Mouse (Mus musculus) kidney, adult 2 months (tissue): ENCODE results near the gene Slc11a1. TPM values are rescaled to one million over a fixed set of nuclear protein-coding genes. Genes with fewer than 3 reads are reported as not detected.

Experiments
- DNase-seq: peaks from one replicate; pipeline ENCODE4 v3.0.0; 2021
- H3K27ac ChIP-seq: fragments of 200-500 bp; 2 replicates; pipeline ENCODE4 v1.5.1; 2012; ENCODE audit warnings: low read depth, low read length, control low read depth, inconsistent platforms; ENCODE audit not compliant: insufficient read depth
- H3K27me3 ChIP-seq: fragments of 200-500 bp; replicated peaks from 2 replicates; pipeline ENCODE4 v1.6.1; 2012; ENCODE audit warnings: mild to moderate bottlenecking, moderate library complexity, low read length, inconsistent platforms; ENCODE audit not compliant: control insufficient read depth, insufficient read depth
- H3K36me3 ChIP-seq: fragments of 200-500 bp; 2 replicates; pipeline ENCODE4 v1.6.1; 2012; ENCODE audit warnings: mild to moderate bottlenecking, moderate library complexity, low read length, inconsistent platforms; ENCODE audit not compliant: control insufficient read depth, insufficient read depth
- H3K4me1 ChIP-seq: fragments of 200-500 bp; 2 replicates; pipeline ENCODE4 v1.6.1; 2011; ENCODE audit warnings: low read length; ENCODE audit not compliant: control insufficient read depth, insufficient read depth
- H3K4me3 ChIP-seq: fragments of 200-500 bp; 2 replicates; pipeline ENCODE4 v1.5.1; 2011; ENCODE audit warnings: mild to moderate bottlenecking, low read depth, low read length, control low read depth; ENCODE audit not compliant: insufficient read depth
- CTCF ChIP-seq: fragments of 200-500 bp; conservative IDR thresholded peaks from 2 replicates; pipeline ENCODE4 v1.5.1; 2011; ENCODE audit warnings: low read depth, mild to moderate bottlenecking, control low read depth, low read length, moderate library complexity, mixed read lengths; ENCODE audit not compliant: insufficient read depth, insufficient read length
- POLR2A ChIP-seq: fragments of 200-500 bp; IDR thresholded peaks from one replicate; pipeline ENCODE4 v1.6.1; 2011; ENCODE audit warnings: low read depth, low read length, control low read depth
- WGBS: fragments of 180-500 bp; shearing (Covaris S2); methylation state at CpG from one replicate; pipeline ENCODE4 v1.1.7; 2018; 5-methylcytosine and 5-hydroxymethylcytosine counted together
- polyA plus RNA-seq: library from polyadenylated mRNA; depleted of rRNA; stranded (reverse); fragments of >200 nt; gene quantifications from 2 replicates; pipeline ENCODE4 v1.2.3, GENCODE M21; 2012

Slc11a1 gene
- polyA plus RNA-seq, 1 experiment, result 13.4 TPM

GRCm38 (mm10) chr1:74388398-74388920 is 13.5 kb downstream of the Slc11a1 start:
- WGBS, result 84% methylated on average over 7 of the region's 7 CpGs
- H3K4me3 ChIP-seq, result no peak overlapping the region
- TF ChIP-seq POLR2A (no peak), CTCF (no peak)
- no peaks in the 10 kb centered on the region for H3K36me3 ChIP-seq
- H3K27me3 ChIP-seq, result no peaks in the 10 kb centered on the region
- H3K27ac ChIP-seq, result no peak overlapping the region
- peaks cover 9% of the 10 kb centered on the region; the same call in 1 of the 2 replicates for H3K4me1 ChIP-seq
- DNase-seq, result peak; percentile 18

GRCm38 (mm10) chr1:74389831-74390286 is 14.9 kb downstream of the Slc11a1 start:
- TF ChIP-seq POLR2A (no peak), CTCF (no peak)
- Histone ChIP-seq H3K36me3 (peaks cover 1% of the 10 kb centered on the region; the same call in 1 of the 2 replicates), H3K27ac (peak overlapping the region; percentile 36), H3K4me3 (no peak overlapping the region; the same call in 1 of the 2 replicates), H3K27me3 (no peaks in the 10 kb centered on the region), H3K4me1 (peaks cover 9% of the 10 kb centered on the region; the same call in 1 of the 2 replicates)
- DNase-seq, result peak; percentile 41
- 29% methylated on average over 29 of the region's 29 CpGs for WGBS

- Histone ChIP-seq H3K27ac (peak overlapping the region; percentile 22), H3K36me3 (peaks cover 2% of the 10 kb centered on the region; the same call in 1 of the 2 replicates), H3K4me3 (peak overlapping the region; percentile 9; the same call in 1 of the 2 replicates), H3K27me3 (no peaks in the 10 kb centered on the region), H3K4me1 (peaks cover 9% of the 10 kb centered on the region; the same call in 1 of the 2 replicates)
- TF ChIP-seq POLR2A (no peak), CTCF (peak; percentile 76)
- 10% methylated on average over 21 of the region's 21 CpGs for WGBS
- DNase-seq, result peak; percentile 75
Observed at GRCm38 (mm10) chr1:74390287-74390906, 15.4 kb downstream of the Slc11a1 start.

- Histone ChIP-seq H3K4me1 (peaks cover 9% of the 10 kb centered on the region; the same call in 1 of the 2 replicates), H3K36me3 (peaks cover 2% of the 10 kb centered on the region; the same call in 1 of the 2 replicates)
- 3% methylated on average over 50 of the region's 51 CpGs for WGBS
Observed at GRCm38 (mm10) chr1:74390924-74391748, 16.1 kb downstream of the Slc11a1 start, which contains the start of gene Ctdsp1. Gene Ctdsp1, plus strand, starts transcription at chr1:74391509.

GRCm38 (mm10) chr1:74391844-74392441 is 16.9 kb downstream of the Slc11a1 start:
- peak; percentile 89 for DNase-seq
- peak overlapping the region; percentile 85 for H3K4me3 ChIP-seq
- WGBS, result 2% methylated on average over 58 of the region's 63 CpGs
- peak overlapping the region; percentile 98 for H3K27ac ChIP-seq
- H3K36me3 ChIP-seq, result peaks cover 2% of the 10 kb centered on the region; the same call in 1 of the 2 replicates
- no peaks in the 10 kb centered on the region for H3K27me3 ChIP-seq
- TF ChIP-seq POLR2A (no peak), CTCF (no peak)
- H3K4me1 ChIP-seq, result peaks cover 9% of the 10 kb centered on the region; the same call in 1 of the 2 replicates

More at GRCm38 (mm10) chr1:74390924-74391748, 16.1 kb downstream of the Slc11a1 start, which contains the start of gene Ctdsp1:
- Histone ChIP-seq H3K4me3 (peak within 1 kb of the TSS; percentile 85), H3K27ac (peak within 1 kb of the TSS; percentile 98), H3K27me3 (no peaks in the 10 kb centered on the region)
- DNase-seq, result peak; percentile 99
- 0 out of 2 replicates have a peak, but pooled peaks have one; percentile 3 for TF ChIP-seq CTCF
- no peak for TF ChIP-seq POLR2A

- DNase-seq, result peak; percentile 88
- under 1% methylated on average over 16 of the region's 16 CpGs for WGBS
- TF ChIP-seq POLR2A (no peak), CTCF (no peak)
Observed at GRCm38 (mm10) chr1:74392446-74392994, 17.5 kb downstream of the Slc11a1 start.

More at GRCm38 (mm10) chr1:74392446-74392994, 17.5 kb downstream of the Slc11a1 start:
- Histone ChIP-seq H3K27me3 (no peaks in the 10 kb centered on the region), H3K4me1 (peaks cover 5% of the 10 kb centered on the region; the same call in 1 of the 2 replicates), H3K36me3 (peaks cover 2% of the 10 kb centered on the region; the same call in 1 of the 2 replicates), H3K27ac (peak overlapping the region; percentile 98), H3K4me3 (peak overlapping the region; percentile 85)
